Mouse (Mus musculus) liver, embryonic 14.5 days (tissue): ENCODE results near the gene Tpst2.

Source experiments
- CTCF ChIP-seq: IDR thresholded peaks from 2 replicates; pipeline ENCODE4 v1.5.1; 2016; ENCODE audit warnings: antibody characterized with exemption, low read depth, control low read depth
- EP300 ChIP-seq: IDR thresholded peaks from 2 replicates; pipeline ENCODE4 v1.6.1; 2016; ENCODE audit warnings: antibody characterized with exemption, low read depth

GRCm38 (mm10) chr5:112300112-112300511 lies 23.6 kb downstream of the Tpst2 start:
- no peak for TF ChIP-seq CTCF
- TF ChIP-seq EP300 = no peak
